Mouse (Mus musculus) natural killer cell, adult 2 months (primary cell): ENCODE results near the gene Ifrd1.
"Not testable (repeated sequence)": the region's sequence is repeated elsewhere in the genome, so short reads cannot be mapped to it uniquely, and the experiment has no call there.

Experiments
- DNase-seq, 2 experiments: peaks; one replicate each; pipeline ENCODE4 v3.0.0; 2022; ENCODE audit warnings: low spot score in 2 of 2

Ifrd1 gene

GRCm38 (mm10) chr12:40199302-40199701 lies 49.0 kb downstream of the Ifrd1 start, which contains the start of gene Lsmem1:
TSS of gene Lsmem1 (minus strand) at chr12:40199490.
- DNase-seq = no peak

- no peak for DNase-seq
These were observed 49.9 kb downstream of the Ifrd1 start for GRCm38 (mm10) chr12:40198427-40198826.

GRCm38 (mm10) chr12:40198019-40198418 lies 50.3 kb downstream of the Ifrd1 start:
- no peak for DNase-seq

GRCm38 (mm10) chr12:40197511-40197910 lies 50.8 kb downstream of the Ifrd1 start:
- DNase-seq = no peak

- DNase-seq = no peak
These were observed 62.8 kb downstream of the Ifrd1 start for GRCm38 (mm10) chr12:40185474-40185873.

GRCm38 (mm10) chr12:40177089-40177488 lies 71.2 kb downstream of the Ifrd1 start:
- no peak for DNase-seq

GRCm38 (mm10) chr12:40176158-40176557 lies 72.1 kb downstream of the Ifrd1 start:
- DNase-seq = no peak

GRCm38 (mm10) chr12:40175171-40175570 lies 73.1 kb downstream of the Ifrd1 start:
- not testable (repeated sequence) for DNase-seq

- DNase-seq = no peak
These were observed 76.7 kb downstream of the Ifrd1 start for GRCm38 (mm10) chr12:40171637-40172036.

- no peak for DNase-seq
These were observed 78.6 kb downstream of the Ifrd1 start for GRCm38 (mm10) chr12:40169675-40170074.

- DNase-seq = peak in 1 of 2 experiments; percentile 6
These were observed 83.7 kb downstream of the Ifrd1 start for GRCm38 (mm10) chr12:40164621-40165020.

- no peak for DNase-seq
These were observed 87.5 kb downstream of the Ifrd1 start for GRCm38 (mm10) chr12:40160777-40161176.

- peak; percentile 26 to 37 for DNase-seq
These were observed 94.1 kb downstream of the Ifrd1 start for GRCm38 (mm10) chr12:40154188-40154587.

GRCm38 (mm10) chr12:40152353-40153069 lies 95.8 kb downstream of the Ifrd1 start:
- DNase-seq = no peak
